Comparison of ENCODE assay signal across 8 mouse cellular contexts in genomic region chr4:8954356-8954914, GRCm38 (mm10).
A peak's percentile ranks its signal among the peaks of the same experiment; 100 is the strongest.
DNase-seq lines count a peak whose midpoint lies in the region; ATAC-seq and TF ChIP-seq lines count a peak whose summit lies in the region.

No protein-coding gene starts in this region.

- H3K4me2 ChIP-seq in hindbrain, embryonic 16.5 days (ENCODE audit: low read length), result peak overlapping the region; percentile 30
- peak overlapping the region; percentile 17; the same call in 1 of the 2 replicates for H3K4me2 ChIP-seq in liver, embryonic 13.5 days
- H3K4me2 ChIP-seq in neural tube, embryonic 13.5 days, result peak overlapping the region; percentile 21; the same call in 1 of the 2 replicates

- H3K27ac ChIP-seq in hindbrain, embryonic 16.5 days (ENCODE audit: low read depth, low read length), result peak overlapping the region; percentile 44; the same call in 1 of the 2 replicates
- H3K27ac ChIP-seq in liver, embryonic 13.5 days, result no peak overlapping the region
- peak overlapping the region; percentile 25 for H3K27ac ChIP-seq in neural tube, embryonic 13.5 days (replicated peaks)
- no peak overlapping the region for H3K27ac ChIP-seq in thymus, adult 2 months (ENCODE audit: control insufficient read depth, insufficient read depth, low read length)

- 13% methylated on average over 10 of the region's 10 CpGs for WGBS in hindbrain, embryonic 16.5 days
- WGBS in liver, embryonic 13.5 days (ENCODE audit: insufficient replicate concordance), result 22% methylated on average over 10 of the region's 10 CpGs
- 20% methylated on average over 10 of the region's 10 CpGs for WGBS in neural tube, embryonic 13.5 days
- 80% methylated on average over 10 of the region's 10 CpGs for WGBS in thymus, adult 2 months

- H3K36me3 ChIP-seq in hindbrain, embryonic 16.5 days (ENCODE audit: control insufficient read depth, insufficient read depth, low read length), result no peaks in the 10 kb centered on the region
- no peaks in the 10 kb centered on the region for H3K36me3 ChIP-seq in liver, embryonic 13.5 days
- H3K36me3 ChIP-seq in neural tube, embryonic 13.5 days, result no peaks in the 10 kb centered on the region
- no peaks in the 10 kb centered on the region for H3K36me3 ChIP-seq in thymus, adult 2 months (ENCODE audit: control insufficient read depth, insufficient read depth, low read length)

- H3K27me3 ChIP-seq in hindbrain, embryonic 16.5 days (replicated peaks; ENCODE audit: control insufficient read depth, insufficient read depth, low read length), result no peaks in the 10 kb centered on the region
- no peaks in the 10 kb centered on the region for H3K27me3 ChIP-seq in liver, embryonic 13.5 days
- H3K27me3 ChIP-seq in neural tube, embryonic 13.5 days, result no peaks in the 10 kb centered on the region
- H3K27me3 ChIP-seq in thymus, adult 2 months (ENCODE audit: control insufficient read depth, insufficient read depth, low read length), result no peaks in the 10 kb centered on the region

- DNase-seq in T-cell, adult 2 months (ENCODE audit: low spot score), result peak; percentile 19
- peak; percentile 66 for DNase-seq in cerebellum, adult 9-10 months
- peak; percentile 53 for DNase-seq in gastrocnemius, postnatal 10 days
- DNase-seq in liver, embryonic 13.5 days, result no peak
- DNase-seq in thymus, adult 2 months, result no peak
- DNase-seq in right cerebral cortex, postnatal 10 days (ENCODE audit: low spot score in 2 of 2), result no peak

- no peaks in the 10 kb centered on the region for H3K9me3 ChIP-seq in hindbrain, embryonic 16.5 days (ENCODE audit: control insufficient read depth, low read length)
- H3K9me3 ChIP-seq in liver, embryonic 13.5 days (replicated peaks), result no peaks in the 10 kb centered on the region
- H3K9me3 ChIP-seq in neural tube, embryonic 13.5 days, result no peaks in the 10 kb centered on the region

- H3K4me3 ChIP-seq in hindbrain, embryonic 16.5 days (ENCODE audit: low read length), result no peak overlapping the region
- no peak overlapping the region for H3K4me3 ChIP-seq in liver, embryonic 13.5 days (replicated peaks)
- no peak overlapping the region for H3K4me3 ChIP-seq in neural tube, embryonic 13.5 days
- no peak overlapping the region for H3K4me3 ChIP-seq in thymus, adult 2 months (ENCODE audit: control insufficient read depth, insufficient read depth, low read length)

- peaks cover 14% of the 10 kb centered on the region for H3K4me1 ChIP-seq in hindbrain, embryonic 16.5 days (ENCODE audit: control insufficient read depth, insufficient read depth, low read depth, low read length)
- H3K4me1 ChIP-seq in liver, embryonic 13.5 days (replicated peaks), result 0 out of 2 replicates have a peak, but pooled peaks cover 3% of the 10 kb centered on the region
- H3K4me1 ChIP-seq in neural tube, embryonic 13.5 days (replicated peaks), result peaks cover 50% of the 10 kb centered on the region
- H3K4me1 ChIP-seq in thymus, adult 2 months (replicated peaks; ENCODE audit: control insufficient read depth, insufficient read depth, low read length), result no peaks in the 10 kb centered on the region

- peak; percentile 75 for ATAC-seq in hindbrain, embryonic 16.5 days
- peak; percentile 69 for ATAC-seq in liver, embryonic 13.5 days (ENCODE audit: low read depth)
- peak; percentile 58 for ATAC-seq in neural tube, embryonic 13.5 days (ENCODE audit: low read depth)

- no peak for TF ChIP-seq POLR2A in thymus, adult 2 months (IDR thresholded peaks at IDR 0.05; ENCODE audit: control insufficient read depth, extremely low read depth, insufficient read depth, low read length, poor library complexity)

- peak overlapping the region; percentile 21; the same call in 1 of the 2 replicates for H3K9ac ChIP-seq in hindbrain, embryonic 16.5 days (ENCODE audit: low read depth, low read length)
- H3K9ac ChIP-seq in liver, embryonic 13.5 days, result no peak overlapping the region
- 0 out of 2 replicates have a peak overlapping the region, but pooled peaks have one; percentile 38 for H3K9ac ChIP-seq in neural tube, embryonic 13.5 days

- no peak for TF ChIP-seq CTCF in thymus, adult 2 months (IDR thresholded peaks at IDR 0.05; ENCODE audit: borderline replicate concordance, control insufficient read depth, extremely low read depth, insufficient read depth, low read length, poor library complexity)

Comparison
In these comparisons a context has a peak if more than half of its experiments do, and no peak if none do; other contexts are left out.
1. DNase-seq: peak in T-cell, adult 2 months (single experiment), cerebellum, adult 9-10 months (single experiment) and gastrocnemius, postnatal 10 days (single experiment); none in liver, embryonic 13.5 days (single experiment), thymus, adult 2 months (single experiment) and right cerebral cortex, postnatal 10 days (0 of 2).
2. H3K27ac ChIP-seq: peak in hindbrain, embryonic 16.5 days (single experiment) and neural tube, embryonic 13.5 days (single experiment); none in liver, embryonic 13.5 days (single experiment) and thymus, adult 2 months (single experiment).
3. Peak in every context shown above with its lines, with median percentiles within 50 percentile points of each other: ATAC-seq and H3K4me2 ChIP-seq.